Mouse (Mus musculus): Measurements from ENCODE around the gene Cd320. TPM values are rescaled to one million over a fixed set of nuclear protein-coding genes. Genes with fewer than 3 reads are reported as not detected.

Gene Cd320
- total and polyA plus RNA-seq, 3 experiments, result 45.6 to 48.5 TPM; not detected in 1

GRCm38 (mm10) chr17:33829561-33829960 lies 13.3 kb upstream of the Cd320 start:
- H3K4me1 ChIP-seq (ENCODE audit: control insufficient read depth in 1 of 2, insufficient read depth in 2 of 2, low read length in 2 of 2), result peaks cover 0 to 5% of the 10 kb centered on the region in 2 experiments; a peak in 2 of 4 replicates
- no peaks in the 10 kb centered on the region for H3K27me3 ChIP-seq (ENCODE audit: control insufficient read depth in 1 of 2, insufficient read depth in 2 of 2, low read length in 2 of 2)
- no peak overlapping the region for H3K9ac ChIP-seq (ENCODE audit: control insufficient read depth, low read depth, low read length, poor library complexity, severe bottlenecking)
- no peaks in the 10 kb centered on the region for H3K9me3 ChIP-seq (replicated peaks; ENCODE audit: insufficient read depth, low read length)
- H3K27ac ChIP-seq (ENCODE audit: control insufficient read depth, low read depth, low read length), result no peak overlapping the region
- H3K4me3 ChIP-seq (ENCODE audit: control insufficient read depth in 1 of 2, insufficient read depth in 1 of 2, low read depth in 2 of 2, low read length in 2 of 2), result no peak overlapping the region
- H3K79me2 ChIP-seq (ENCODE audit: control insufficient read depth, insufficient read depth, low read length, poor library complexity), result peaks cover 23% of the 10 kb centered on the region
- TF ChIP-seq ZNF384 (IDR thresholded peaks at IDR 0.05; ENCODE audit: low read depth, low read length), result no peak
- TF ChIP-seq NELFE (IDR thresholded peaks at IDR 0.05; ENCODE audit: low read depth, low read length), result no peak
- TF ChIP-seq NRF1 (IDR thresholded peaks at IDR 0.05; ENCODE audit: insufficient read depth, low read depth, low read length, poor library complexity, severe bottlenecking), result no peak
- TF ChIP-seq POLR2AphosphoS5 (IDR thresholded peaks at IDR 0.05; ENCODE audit: borderline replicate concordance, low read depth, low read length), result no peak
- no peak for TF ChIP-seq ELF1 (IDR thresholded peaks at IDR 0.05; ENCODE audit: low read depth, low read length)
- H3K36me3 ChIP-seq (ENCODE audit: control insufficient read depth in 1 of 2, insufficient read depth in 2 of 2, low read length in 2 of 2), result peaks cover 13% of the 10 kb centered on the region in 2 experiments
- no peak for DNase-seq (ENCODE audit: low read depth, low spot score)

GRCm38 (mm10) chr17:33844196-33844595 lies 1.3 kb downstream of the Cd320 start:
- no peak for DNase-seq (ENCODE audit: low read depth, low spot score)
- H3K79me2 ChIP-seq (ENCODE audit: control insufficient read depth, insufficient read depth, low read length, poor library complexity), result peaks cover 4% of the 10 kb centered on the region; the same call in 1 of the 2 replicates
- H3K9ac ChIP-seq (ENCODE audit: control insufficient read depth, low read depth, low read length, poor library complexity, severe bottlenecking), result no peak overlapping the region
- no peaks in the 10 kb centered on the region for H3K27me3 ChIP-seq (ENCODE audit: control insufficient read depth in 1 of 2, insufficient read depth in 2 of 2, low read length in 2 of 2)
- H3K9me3 ChIP-seq (replicated peaks; ENCODE audit: insufficient read depth, low read length), result no peaks in the 10 kb centered on the region
- TF ChIP-seq GABPA (IDR thresholded peaks at IDR 0.05; ENCODE audit: low read depth, low read length) (no peak), UBTF (IDR thresholded peaks at IDR 0.05; ENCODE audit: borderline replicate concordance, insufficient read depth, low read depth, low read length) (no peak), TBP (IDR thresholded peaks at IDR 0.05; ENCODE audit: low read depth, low read length) (no peak), TAL1 (IDR thresholded peaks at IDR 0.05; ENCODE audit: low read length) (no peak), MAZ (IDR thresholded peaks at IDR 0.05; ENCODE audit: low read depth, low read length) (no peak), HCFC1 (IDR thresholded peaks at IDR 0.05; ENCODE audit: low read depth, low read length) (no peak), ETS1 (IDR thresholded peaks at IDR 0.05; ENCODE audit: low read depth, low read length) (no peak)
- peaks cover 2 to 11% of the 10 kb centered on the region in 2 experiments; a peak in 3 of 4 replicates for H3K4me1 ChIP-seq (ENCODE audit: control insufficient read depth in 1 of 2, insufficient read depth in 2 of 2, low read length in 2 of 2)
- H3K36me3 ChIP-seq (ENCODE audit: control insufficient read depth in 1 of 2, insufficient read depth in 2 of 2, low read length in 2 of 2), result peaks cover 0 to 10% of the 10 kb centered on the region in 2 experiments; a peak in 2 of 4 replicates
- H3K4me3 ChIP-seq (ENCODE audit: control insufficient read depth in 1 of 2, insufficient read depth in 1 of 2, low read depth in 2 of 2, low read length in 2 of 2), result no peak overlapping the region; a peak in 1 of 4 replicates
- no peak overlapping the region for H3K27ac ChIP-seq (ENCODE audit: control insufficient read depth, low read depth, low read length)

- TF ChIP-seq ZMIZ1 (IDR thresholded peaks at IDR 0.05; ENCODE audit: low read depth, low read length) (no peak), CTCF (IDR thresholded peaks at IDR 0.05 in 2 of 3, conservative IDR thresholded peaks at IDR 0.05 in 1 of 3; ENCODE audit: control insufficient read depth in 1 of 3, insufficient read depth in 1 of 3, low read depth in 2 of 3, low read length in 3 of 3, poor library complexity in 1 of 3, severe bottlenecking in 1 of 3) (no peak), EP300 (IDR thresholded peaks at IDR 0.05; ENCODE audit: low read depth in 1 of 2, low read length in 2 of 2) (no peak), TCF12 (IDR thresholded peaks at IDR 0.05; ENCODE audit: low read depth, low read length) (no peak), KAT2A (conservative IDR thresholded peaks at IDR 0.05; ENCODE audit: low read depth, low read length) (no peak), POLR2AphosphoS5 (IDR thresholded peaks at IDR 0.05; ENCODE audit: borderline replicate concordance, low read depth, low read length) (no peak), SIN3A (IDR thresholded peaks at IDR 0.05; ENCODE audit: low read length) (no peak), CHD1 (IDR thresholded peaks at IDR 0.05; ENCODE audit: low read depth, low read length) (no peak), HCFC1 (IDR thresholded peaks at IDR 0.05; ENCODE audit: low read depth, low read length) (no peak), GABPA (IDR thresholded peaks at IDR 0.05; ENCODE audit: low read depth, low read length) (no peak), SMC3 (IDR thresholded peaks at IDR 0.05; ENCODE audit: low read depth, low read length) (no peak), GATA1 (IDR thresholded peaks at IDR 0.05; ENCODE audit: low read depth, low read length) (no peak), UBTF (IDR thresholded peaks at IDR 0.05; ENCODE audit: borderline replicate concordance, insufficient read depth, low read depth, low read length) (no peak), MEF2A (IDR thresholded peaks at IDR 0.05; ENCODE audit: extremely low read depth, insufficient replicate concordance, low read depth, low read length, poor library complexity, severe bottlenecking) (no peak)
- Histone ChIP-seq H3K36me3 (ENCODE audit: control insufficient read depth in 1 of 2, insufficient read depth in 2 of 2, low read length in 2 of 2) (peaks cover 0 to 2% of the 10 kb centered on the region in 2 experiments; a peak in 1 of 4 replicates), H3K27ac (ENCODE audit: control insufficient read depth, low read depth, low read length) (no peak overlapping the region), H3K79me2 (ENCODE audit: control insufficient read depth, insufficient read depth, low read length, poor library complexity) (peaks cover 4% of the 10 kb centered on the region; the same call in 1 of the 2 replicates), H3K9ac (ENCODE audit: control insufficient read depth, low read depth, low read length, poor library complexity, severe bottlenecking) (no peak overlapping the region), H3K9me3 (replicated peaks; ENCODE audit: insufficient read depth, low read length) (no peaks in the 10 kb centered on the region), H3K4me3 (ENCODE audit: control insufficient read depth in 1 of 2, insufficient read depth in 1 of 2, low read depth in 2 of 2, low read length in 2 of 2) (no peak overlapping the region), H3K27me3 (ENCODE audit: control insufficient read depth in 1 of 2, insufficient read depth in 2 of 2, low read length in 2 of 2) (no peaks in the 10 kb centered on the region), H3K4me1 (ENCODE audit: control insufficient read depth in 1 of 2, insufficient read depth in 2 of 2, low read length in 2 of 2) (peaks cover 0 to 6% of the 10 kb centered on the region in 2 experiments; a peak in 1 of 4 replicates)
- no peak for DNase-seq (ENCODE audit: low read depth, low spot score)
These were observed 5.2 kb downstream of the Cd320 start for GRCm38 (mm10) chr17:33848139-33848538.

Data from MEL (cell line).